In the genomic region with DNA sequence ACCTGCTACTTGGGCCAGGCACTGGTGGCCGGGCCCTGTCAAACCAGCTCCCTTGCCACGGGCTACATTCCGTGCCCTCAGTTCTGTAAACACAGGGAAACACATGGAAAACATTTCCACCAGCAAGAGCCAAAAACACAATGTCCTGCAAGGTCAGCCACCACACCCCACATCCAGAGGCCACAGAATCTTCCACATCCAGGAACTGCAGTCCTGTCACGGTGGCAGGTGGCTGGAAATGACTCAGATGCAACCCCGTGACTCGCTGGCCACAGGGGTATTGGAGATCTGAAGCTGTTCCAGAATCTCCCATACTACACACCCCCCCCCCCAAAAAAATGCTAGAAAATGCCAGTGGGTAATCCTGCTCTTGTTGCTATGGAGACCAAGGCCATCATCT, we compare ENCODE assay signal across 18 mouse cellular contexts. TPM values are rescaled to one million over a fixed set of nuclear protein-coding genes. Genes with fewer than 3 reads are reported as not detected.
DNase-seq lines count a peak whose midpoint lies in the region; ATAC-seq lines count a peak whose summit lies in the region.
"Had no signal": no experiment of that assay in that cellular context is flagged by ENCODE, and none has a peak within 500 bp of the region (broad histone marks: within the 10 kb centered on the region; RNA-seq: fewer than 3 reads in every experiment).

No protein-coding gene starts in this region.

- no peak overlapping the region for H3K4me3 ChIP-seq in kidney, embryonic 14.5 days (ENCODE audit: low read length)
- no peak overlapping the region for H3K4me3 ChIP-seq in midbrain, embryonic 11.5 days (ENCODE audit: low read depth, low read length)
- no peak overlapping the region for H3K4me3 ChIP-seq in midbrain, embryonic 14.5 days (replicated peaks; ENCODE audit: low read depth, low read length)
- H3K4me3 ChIP-seq: embryonic facial prominence, embryonic 12.5 days; hindbrain, embryonic 10.5 days; intestine, embryonic 15.5 days; left cerebral cortex, adult 2 months; limb, embryonic 15.5 days; lung, embryonic 15.5 days; midbrain, embryonic 12.5 days had no signal

- H3K4me1 ChIP-seq in kidney, embryonic 14.5 days (ENCODE audit: control insufficient read depth, insufficient read depth, low read length) = peaks cover 35% of the 10 kb centered on the region; the same call in 1 of the 2 replicates
- no peaks in the 10 kb centered on the region for H3K4me1 ChIP-seq in midbrain, embryonic 11.5 days (ENCODE audit: control insufficient read depth, insufficient read depth, low read length)
- no peaks in the 10 kb centered on the region; the same call in 1 of the 2 replicates for H3K4me1 ChIP-seq in midbrain, embryonic 14.5 days (ENCODE audit: control insufficient read depth, insufficient read depth, low read length)
- H3K4me1 ChIP-seq: midbrain, embryonic 12.5 days had no signal

- H3K27me3 ChIP-seq in kidney, embryonic 14.5 days (ENCODE audit: control insufficient read depth, insufficient read depth, low read length) = no peaks in the 10 kb centered on the region
- peaks cover 5% of the 10 kb centered on the region; the same call in 1 of the 2 replicates for H3K27me3 ChIP-seq in midbrain, embryonic 11.5 days (ENCODE audit: control insufficient read depth, insufficient read depth, low read length)
- H3K27me3 ChIP-seq in midbrain, embryonic 14.5 days (ENCODE audit: control insufficient read depth, insufficient read depth, low read length) = no peaks in the 10 kb centered on the region
- H3K27me3 ChIP-seq: intestine, embryonic 15.5 days; limb, embryonic 15.5 days; lung, embryonic 15.5 days had no signal

- ATAC-seq in kidney, embryonic 14.5 days (ENCODE audit: low FRiP score, low TSS enrichment) = no peak
- no peak for ATAC-seq in midbrain, embryonic 11.5 days (ENCODE audit: low FRiP score)
- no peak for ATAC-seq in midbrain, embryonic 14.5 days (ENCODE audit: low FRiP score, low TSS enrichment)
- ATAC-seq: forebrain, postnatal 0 days; intestine, embryonic 15.5 days had no signal

- peak; percentile 67 for DNase-seq in adrenal gland, adult 2 months
- no peak for DNase-seq in adrenal gland, adult 18-20 months (ENCODE audit: low spot score in 2 of 2)
- peak; percentile 34 for DNase-seq in kidney, adult 18-20 months
- peak; percentile 41 for DNase-seq in midbrain, embryonic 11.5 days (ENCODE audit: low spot score, missing footprints)
- no peak for DNase-seq in midbrain, embryonic 14.5 days
- DNase-seq in gastrocnemius, postnatal 14 days = peak; percentile 27
- DNase-seq in frontal cortex, postnatal 10 days (ENCODE audit: low spot score in 2 of 2) = no peak
- DNase-seq: B cell, adult 2 months; cerebellum, adult 11-12 months; forebrain, postnatal 0 days had no signal

- no peak overlapping the region for H3K9ac ChIP-seq in kidney, embryonic 14.5 days (ENCODE audit: low read depth, low read length)
- H3K9ac ChIP-seq in midbrain, embryonic 11.5 days (ENCODE audit: low read length) = no peak overlapping the region
- no peak overlapping the region for H3K9ac ChIP-seq in midbrain, embryonic 14.5 days (replicated peaks; ENCODE audit: low read length)
- H3K9ac ChIP-seq: embryonic facial prominence, embryonic 12.5 days; forebrain, postnatal 0 days; intestine, embryonic 15.5 days; limb, embryonic 15.5 days; lung, embryonic 15.5 days; midbrain, embryonic 12.5 days had no signal

- intact Hi-C loops in gastrocnemius, postnatal 14 days (cut with DNase I; ENCODE audit: low total_unique reads) = no loop called here

- no peaks in the 10 kb centered on the region for H3K36me3 ChIP-seq in kidney, embryonic 14.5 days (ENCODE audit: control insufficient read depth, insufficient read depth, low read length)
- H3K36me3 ChIP-seq in midbrain, embryonic 11.5 days (ENCODE audit: control insufficient read depth, insufficient read depth, low read length) = no peaks in the 10 kb centered on the region
- no peaks in the 10 kb centered on the region for H3K36me3 ChIP-seq in midbrain, embryonic 14.5 days (ENCODE audit: control insufficient read depth, insufficient read depth, low read length)
- H3K36me3 ChIP-seq: embryonic facial prominence, embryonic 12.5 days; hindbrain, embryonic 10.5 days; intestine, embryonic 15.5 days; limb, embryonic 15.5 days; lung, embryonic 15.5 days; midbrain, embryonic 12.5 days had no signal

- WGBS in kidney, embryonic 14.5 days = 81% methylated on average over 6 of the region's 6 CpGs
- WGBS in midbrain, embryonic 11.5 days = 91% methylated on average over 6 of the region's 6 CpGs
- 84% methylated on average over 6 of the region's 6 CpGs for WGBS in midbrain, embryonic 14.5 days

- no peaks in the 10 kb centered on the region for H3K9me3 ChIP-seq in kidney, embryonic 14.5 days (ENCODE audit: control insufficient read depth, low read length)
- no peaks in the 10 kb centered on the region for H3K9me3 ChIP-seq in midbrain, embryonic 11.5 days (ENCODE audit: control insufficient read depth, low read length)
- no peaks in the 10 kb centered on the region for H3K9me3 ChIP-seq in midbrain, embryonic 14.5 days (ENCODE audit: control insufficient read depth, low read length)
- H3K9me3 ChIP-seq: embryonic facial prominence, embryonic 12.5 days; hindbrain, embryonic 10.5 days; intestine, embryonic 15.5 days; limb, embryonic 15.5 days; lung, embryonic 15.5 days; midbrain, embryonic 12.5 days had no signal

- H3K27ac ChIP-seq in kidney, embryonic 14.5 days (ENCODE audit: low read depth, low read length) = no peak overlapping the region
- H3K27ac ChIP-seq in midbrain, embryonic 11.5 days (ENCODE audit: low read depth, low read length) = no peak overlapping the region
- H3K27ac ChIP-seq in midbrain, embryonic 14.5 days (replicated peaks; ENCODE audit: low read depth, low read length) = no peak overlapping the region
- H3K27ac ChIP-seq: embryonic facial prominence, embryonic 12.5 days; hindbrain, embryonic 10.5 days; intestine, embryonic 15.5 days; left cerebral cortex, adult 2 months; limb, embryonic 15.5 days; lung, embryonic 15.5 days; midbrain, embryonic 12.5 days had no signal

- no peak overlapping the region for H3K4me2 ChIP-seq in kidney, embryonic 14.5 days (replicated peaks; ENCODE audit: low read depth, low read length)
- no peak overlapping the region for H3K4me2 ChIP-seq in midbrain, embryonic 11.5 days
- no peak overlapping the region for H3K4me2 ChIP-seq in midbrain, embryonic 14.5 days (ENCODE audit: low read length)
- H3K4me2 ChIP-seq: embryonic facial prominence, embryonic 12.5 days; intestine, embryonic 15.5 days; limb, embryonic 15.5 days; lung, embryonic 15.5 days; midbrain, embryonic 12.5 days had no signal

RNA-seq across cellular contexts. Expression of gene Sned1, which starts 6.4 kb away (rescaled TPM):
- total RNA-seq in adrenal gland, adult 2 months (2021) = 10 to 100 TPM; 13.8 to 18.6 TPM
- polyA plus RNA-seq in adrenal gland, adult 2 months (2012; rRNA removed) = 30.9 and 34.9 TPM in 2 replicates
- 10 to 100 TPM; 10.7 to 22.3 TPM for total RNA-seq in adrenal gland, adult 18-20 months (2021)
- 8.6 and 17.9 TPM in 2 replicates for polyA plus RNA-seq in kidney, embryonic 14.5 days (2014; fragmentation: Nextera tagmentation; extraction: Ambion mirVana)
- 1.8 and 2.0 TPM in 2 replicates for polyA plus RNA-seq in midbrain, embryonic 11.5 days (2014; fragmentation: Nextera tagmentation; extraction: Ambion mirVana)
- polyA plus RNA-seq in midbrain, embryonic 14.5 days (2014; fragmentation: Nextera tagmentation; extraction: Ambion mirVana) = 3.0 and 7.2 TPM in 2 replicates
- 1 to 10 TPM; 5.2 to 6.9 TPM for total RNA-seq in gastrocnemius, postnatal 14 days (2021)

Comparison
In these comparisons a context has a peak if more than half of its experiments do, and no peak if none do; other contexts are left out.
1. DNase-seq: peak in adrenal gland, adult 2 months (single experiment), kidney, adult 18-20 months (single experiment), midbrain, embryonic 11.5 days (single experiment) and gastrocnemius, postnatal 14 days (single experiment); none in adrenal gland, adult 18-20 months (0 of 2), midbrain, embryonic 14.5 days (single experiment) and frontal cortex, postnatal 10 days (0 of 2).